Mouse (Mus musculus) bone marrow, adult 2 months (tissue): Measurements from ENCODE around the gene Gm47289.

Experiments
- CTCF ChIP-seq: fragments of 200-500 bp; IDR thresholded peaks from 2 replicates; pipeline ENCODE4 v1.5.1; 2011; ENCODE audit warnings: low read length, control low read depth; ENCODE audit not compliant: control insufficient read depth, insufficient read depth
- POLR2A ChIP-seq: fragments of 200-500 bp; IDR thresholded peaks from 2 replicates; pipeline ENCODE4 v1.6.1; 2011; ENCODE audit warnings: low read depth, mild to moderate bottlenecking, control low read depth, low read length, borderline replicate concordance; ENCODE audit not compliant: control insufficient read depth

DNA sequence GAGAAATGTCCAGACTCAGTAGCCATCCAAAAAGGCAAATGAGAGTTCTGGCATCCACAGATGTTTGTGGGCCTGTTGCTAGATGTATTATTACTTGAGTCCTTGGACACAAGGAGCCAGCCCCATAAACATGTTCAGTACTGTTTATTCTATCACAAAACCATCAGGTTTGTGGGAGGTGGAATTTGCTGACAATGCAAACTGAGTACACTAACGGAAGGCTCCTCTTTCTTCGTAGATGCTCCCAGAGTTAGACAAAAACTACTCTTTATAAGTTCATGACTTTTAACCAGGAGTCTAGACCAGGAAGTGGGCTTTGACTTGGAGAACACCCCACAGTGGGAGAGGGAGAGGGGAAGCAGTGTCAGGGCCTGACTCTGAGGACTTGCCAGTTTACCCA, 8.6 kb downstream of the Gm47289 start:
- TF ChIP-seq POLR2A = no peak
- TF ChIP-seq CTCF = no peak
